Mouse (Mus musculus) heart, adult 2 months (tissue): Measurements from ENCODE around the gene Bahd1. TPM values are rescaled to one million over a fixed set of nuclear protein-coding genes. Genes with fewer than 3 reads are reported as not detected.
A peak's percentile ranks its signal among the peaks of the same experiment; 100 is the strongest.

Source experiments
- DNase-seq, 2 experiments: peaks; one replicate each; pipeline ENCODE4 v3.0.0; 2021
- H3K27ac ChIP-seq: fragments of 200-600 bp; 2 replicates; pipeline ENCODE4 v1.8.1; 2022
- H3K27me3 ChIP-seq: fragments of 200-500 bp; 2 replicates; pipeline ENCODE4 v1.6.1; 2012; ENCODE audit warnings: mild to moderate bottlenecking, low read length, inconsistent platforms, mixed read lengths; ENCODE audit not compliant: control insufficient read depth, insufficient read depth
- H3K36me3 ChIP-seq: fragments of 200-500 bp; 2 replicates; pipeline ENCODE4 v1.6.1; 2012; ENCODE audit warnings: low read length, inconsistent platforms; ENCODE audit not compliant: control insufficient read depth, insufficient read depth
- H3K4me1 ChIP-seq: fragments of 200-500 bp; 2 replicates; pipeline ENCODE4 v1.6.1; 2011; ENCODE audit warnings: low read length; ENCODE audit not compliant: control insufficient read depth, insufficient read depth
- H3K4me3 ChIP-seq: fragments of 200-600 bp; 2 replicates; pipeline ENCODE4 v1.8.1; 2022
- H3K79me2 ChIP-seq: fragments of 200-500 bp; replicated peaks from 2 replicates; pipeline ENCODE4 v1.6.1; 2012; ENCODE audit warnings: mild to moderate bottlenecking, inconsistent platforms, low read length, moderate library complexity, mixed read lengths; ENCODE audit not compliant: control insufficient read depth, insufficient read depth
- H3K9ac ChIP-seq: fragments of 200-500 bp; 2 replicates; pipeline ENCODE4 v1.6.1; 2012; ENCODE audit warnings: low read depth, mild to moderate bottlenecking, control low read depth, inconsistent platforms, low read length, mixed read lengths
- CTCF ChIP-seq: fragments of 200-600 bp; IDR thresholded peaks from 2 replicates; pipeline ENCODE4 v1.8.1; 2022; ENCODE audit warnings: antibody characterized with exemption, mild to moderate bottlenecking, moderate library complexity
- EP300 ChIP-seq: fragments of 200-500 bp; IDR thresholded peaks from 2 replicates; pipeline ENCODE4 v1.6.1; 2011; ENCODE audit warnings: low read depth, low read length, control low read depth; ENCODE audit not compliant: insufficient read depth
- POLR2A ChIP-seq: fragments of 200-500 bp; IDR thresholded peaks from 2 replicates; pipeline ENCODE4 v1.6.1; 2011; ENCODE audit warnings: mild to moderate bottlenecking, low read depth, low read length, control low read depth; ENCODE audit not compliant: insufficient read depth
- WGBS: fragments of 180-500 bp; shearing (Covaris S2); methylation state at CpG from one replicate; pipeline ENCODE4 v1.1.7; 2018; 5-methylcytosine and 5-hydroxymethylcytosine counted together
- intact Hi-C: fragments of 180-260 bp; cut with DNase I; formaldehyde crosslinking; loops from one replicate; pipeline ENCODE4 v1.15.1; 2025
- polyA plus RNA-seq: library from polyadenylated mRNA; depleted of rRNA; stranded (reverse); fragments of >200 nt; gene quantifications from 2 replicates; pipeline ENCODE4 v1.2.3, GENCODE M21; 2012
- total RNA-seq, 2 experiments: library from RNA; stranded (reverse); gene quantifications; 2 replicates each; pipeline ENCODE4 v1.2.3; 2021

Gene Bahd1
- total and polyA plus RNA-seq, 3 experiments = 9.9 to 20.1 (median 14.8) TPM

DNA sequence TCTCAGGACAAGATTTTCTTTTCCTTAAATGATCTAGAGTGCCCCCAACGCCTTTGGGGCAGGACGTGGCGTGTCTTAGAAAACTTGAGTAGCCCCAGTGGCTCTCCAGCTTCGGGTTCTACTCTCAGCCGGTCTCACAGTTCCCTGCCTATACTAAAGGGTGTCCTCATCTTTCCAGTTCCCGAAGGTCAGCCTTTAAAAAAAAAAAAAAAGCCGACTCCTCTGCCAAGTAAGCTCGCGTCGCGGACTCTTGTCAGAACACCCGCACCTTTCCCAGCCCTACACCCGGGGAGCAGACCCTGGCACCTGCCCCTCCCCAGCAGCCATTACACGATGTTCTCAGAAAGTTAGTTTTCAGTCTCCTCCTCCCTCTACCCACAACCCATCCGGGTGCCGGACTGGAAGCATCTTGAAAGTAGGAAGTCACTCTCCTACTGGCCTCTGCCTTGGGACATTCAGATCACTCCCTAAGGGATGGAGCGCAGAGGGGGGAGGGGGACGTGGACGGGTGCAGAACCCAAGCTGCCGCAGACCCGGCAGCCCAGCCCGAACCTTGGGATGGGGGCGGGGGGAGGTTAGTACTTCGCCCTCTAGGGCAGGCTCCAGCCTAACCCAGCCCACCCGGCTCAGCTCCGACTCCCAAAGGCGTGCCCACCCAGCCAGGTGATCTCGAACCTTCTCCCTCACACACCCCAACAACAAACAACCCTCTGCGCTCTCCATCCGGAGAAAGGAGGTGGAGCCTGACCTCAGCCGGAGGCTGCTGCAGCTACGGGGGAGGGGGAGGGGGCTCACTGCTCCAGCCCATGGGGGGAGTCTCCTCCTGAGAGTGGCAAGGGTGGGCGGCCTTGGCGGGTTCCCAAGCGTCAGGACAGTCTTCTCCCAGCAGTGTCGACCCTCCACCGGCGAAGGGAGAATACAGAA is 3.9 kb upstream of the Bahd1 start:
- Histone ChIP-seq H3K36me3 (no peaks in the 10 kb centered on the region), H3K4me3 (peak overlapping the region; percentile 65), H3K27ac (peak overlapping the region; percentile 1), H3K79me2 (no peaks in the 10 kb centered on the region), H3K27me3 (peaks cover 2% of the 10 kb centered on the region; the same call in 1 of the 2 replicates), H3K4me1 (peaks cover 2% of the 10 kb centered on the region), H3K9ac (peak overlapping the region; percentile 73)
- TF ChIP-seq CTCF = no peak
- 0 out of 2 replicates have a peak, but pooled peaks have one; percentile 20 for TF ChIP-seq POLR2A
- intact Hi-C loops = no loop called here
- peak; percentile 61 to 68 for DNase-seq
- WGBS = 3% methylated on average over 38 of the region's 38 CpGs

DNA sequence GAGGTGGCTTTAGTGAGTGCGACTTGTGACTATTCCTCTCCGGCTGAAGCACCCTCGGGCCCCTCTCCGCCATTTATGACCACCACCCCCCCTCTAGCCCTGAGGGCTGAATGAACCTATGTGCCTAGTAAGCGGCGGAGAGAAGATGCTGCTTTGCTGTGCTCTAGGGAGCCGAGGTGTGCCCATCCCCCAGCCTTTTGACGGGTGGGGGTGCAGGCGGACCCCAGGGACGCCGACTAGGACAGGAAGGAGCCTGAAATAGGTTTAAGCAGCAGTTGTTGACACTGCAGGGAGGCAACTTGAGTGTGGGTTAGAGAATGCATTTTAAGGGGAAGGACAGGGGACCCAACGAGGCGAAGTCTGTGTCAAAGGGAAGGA is 3.3 kb upstream of the Bahd1 start:
- Histone ChIP-seq H3K9ac (peak overlapping the region; percentile 73), H3K4me3 (peak overlapping the region; percentile 65), H3K27ac (no peak overlapping the region), H3K79me2 (no peaks in the 10 kb centered on the region), H3K4me1 (peaks cover 2% of the 10 kb centered on the region), H3K36me3 (no peaks in the 10 kb centered on the region), H3K27me3 (peaks cover 2% of the 10 kb centered on the region; the same call in 1 of the 2 replicates)
- DNase-seq = peak; percentile 40
- under 1% methylated on average over 13 of the region's 13 CpGs for WGBS
- intact Hi-C loops = no loop called here
- TF ChIP-seq CTCF = no peak
- no peak for TF ChIP-seq POLR2A
- TF ChIP-seq EP300 = no peak

DNA sequence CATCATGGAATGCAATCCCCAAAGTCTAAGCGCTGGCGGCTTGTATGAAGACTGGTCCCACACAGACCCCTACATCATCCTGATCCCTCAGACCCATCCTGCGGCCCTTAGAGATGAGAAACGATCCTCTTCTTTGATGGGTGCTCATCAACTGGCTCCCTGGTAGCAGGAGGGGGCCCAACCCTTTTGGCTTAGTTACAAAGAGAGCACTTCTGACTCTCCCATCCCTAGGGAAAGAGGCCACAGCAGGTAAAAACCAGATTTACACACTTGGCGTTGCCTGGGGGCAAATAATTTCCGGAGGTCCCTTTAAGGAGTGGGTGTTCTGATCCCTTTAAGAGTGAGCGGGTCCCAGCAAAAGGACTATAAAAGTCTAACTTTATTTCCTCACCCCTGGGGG is 2.8 kb upstream of the Bahd1 start:
- TF ChIP-seq CTCF = no peak
- no peak for TF ChIP-seq POLR2A
- TF ChIP-seq EP300 = no peak
- H3K27me3 ChIP-seq = peaks cover 2% of the 10 kb centered on the region; the same call in 1 of the 2 replicates
- DNase-seq = no peak
- no peak overlapping the region for H3K27ac ChIP-seq
- intact Hi-C loops = no loop called here
- no peak overlapping the region for H3K4me3 ChIP-seq
- 0 out of 2 replicates have a peak, but pooled peaks cover 4% of the 10 kb centered on the region for H3K79me2 ChIP-seq
- WGBS = 20% methylated on average over 7 of the region's 7 CpGs
- no peaks in the 10 kb centered on the region for H3K36me3 ChIP-seq
- peaks cover 2% of the 10 kb centered on the region for H3K4me1 ChIP-seq
- peak overlapping the region; percentile 73; the same call in 1 of the 2 replicates for H3K9ac ChIP-seq

DNA sequence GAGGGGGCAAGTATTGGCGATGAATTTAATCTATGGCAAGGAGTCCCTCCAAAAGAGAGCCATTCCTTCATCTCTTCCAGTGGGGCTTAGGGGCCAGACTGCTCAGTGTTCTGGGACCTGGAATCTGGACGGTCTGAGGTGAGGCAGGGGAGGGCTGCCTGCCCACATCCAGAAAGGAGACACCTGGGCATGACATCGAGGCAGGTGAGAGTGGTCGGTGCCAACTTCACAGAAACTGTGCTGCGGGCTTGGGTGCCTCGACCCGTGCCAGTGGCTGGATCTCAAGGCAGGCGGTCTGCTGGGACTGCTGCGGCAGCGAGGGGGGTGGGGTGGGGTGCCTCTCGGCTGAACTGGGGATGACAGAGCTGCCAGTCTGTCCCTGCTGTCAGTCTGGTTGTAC is 2.4 kb upstream of the Bahd1 start:
- no peak for TF ChIP-seq POLR2A
- no peak for TF ChIP-seq EP300
- TF ChIP-seq CTCF = no peak
- no peak overlapping the region for H3K27ac ChIP-seq
- H3K4me1 ChIP-seq = peaks cover 3% of the 10 kb centered on the region
- H3K9ac ChIP-seq = no peak overlapping the region
- no peak for DNase-seq
- 9% methylated on average over 11 of the region's 11 CpGs for WGBS
- no peak overlapping the region for H3K4me3 ChIP-seq
- intact Hi-C loops = no loop called here
- H3K79me2 ChIP-seq = 0 out of 2 replicates have a peak, but pooled peaks cover 4% of the 10 kb centered on the region
- H3K36me3 ChIP-seq = no peaks in the 10 kb centered on the region
- H3K27me3 ChIP-seq = peaks cover 2% of the 10 kb centered on the region; the same call in 1 of the 2 replicates

DNA sequence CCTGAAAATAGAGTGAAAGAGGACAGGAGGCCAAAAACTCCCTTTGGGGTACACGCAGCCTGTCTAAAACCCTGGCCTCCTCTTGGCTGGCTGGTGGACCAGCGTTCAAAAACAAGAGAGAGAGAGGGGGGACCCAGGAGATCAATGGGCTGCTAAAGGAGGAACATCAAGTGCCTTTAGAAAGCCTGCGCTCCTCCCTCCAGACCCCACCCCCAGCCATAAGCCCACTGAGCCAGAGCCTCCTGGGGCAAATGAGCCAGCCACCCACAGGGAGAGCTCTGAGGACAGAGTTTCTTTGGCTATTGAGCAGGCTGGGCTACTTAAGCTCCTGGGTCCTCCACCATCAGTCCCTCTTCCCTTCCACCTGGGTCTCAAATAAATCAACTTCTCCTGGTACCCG is 1.4 kb upstream of the Bahd1 start:
- intact Hi-C loops = no loop called here

DNA sequence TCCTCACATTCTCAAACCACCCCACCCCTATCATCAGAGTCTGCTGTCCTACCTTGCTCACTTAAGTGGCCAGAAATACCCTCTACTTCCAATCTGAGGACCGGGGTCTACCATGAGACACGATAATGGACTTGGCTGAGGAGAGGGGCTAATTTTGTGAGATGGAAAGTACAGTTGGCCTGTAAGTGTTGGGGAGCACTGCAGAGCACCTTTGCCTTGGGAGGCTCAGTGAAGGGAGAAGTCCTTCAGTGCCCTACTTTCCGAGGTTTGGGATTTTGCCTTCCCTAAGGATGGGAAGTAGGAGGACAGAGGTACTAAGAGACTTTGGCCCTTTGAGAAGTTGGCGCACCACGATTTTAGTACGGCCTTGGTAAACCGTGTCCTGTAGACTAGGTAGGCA is 871 bp upstream of the Bahd1 start:
- 41% methylated on average over 7 of the region's 7 CpGs for WGBS
- intact Hi-C loops = no loop called here
- no peak for DNase-seq
- TF ChIP-seq POLR2A (no peak), CTCF (no peak), EP300 (no peak)
- Histone ChIP-seq H3K4me3 (no peak overlapping the region), H3K27ac (no peak overlapping the region), H3K36me3 (no peaks in the 10 kb centered on the region), H3K9ac (no peak overlapping the region), H3K4me1 (peaks cover 15% of the 10 kb centered on the region), H3K79me2 (0 out of 2 replicates have a peak, but pooled peaks cover 4% of the 10 kb centered on the region), H3K27me3 (peaks cover 2% of the 10 kb centered on the region; the same call in 1 of the 2 replicates)

More for the DNA sequence above, 1.4 kb upstream of the Bahd1 start:
- H3K4me1 ChIP-seq = peaks cover 10% of the 10 kb centered on the region
- no peaks in the 10 kb centered on the region for H3K36me3 ChIP-seq
- 0 out of 2 replicates have a peak, but pooled peaks cover 4% of the 10 kb centered on the region for H3K79me2 ChIP-seq
- DNase-seq = no peak
- H3K9ac ChIP-seq = no peak overlapping the region
- TF ChIP-seq POLR2A (no peak), CTCF (no peak), EP300 (no peak)
- no peak overlapping the region for H3K27ac ChIP-seq
- 49% methylated on average over 4 of the region's 4 CpGs for WGBS
- peaks cover 2% of the 10 kb centered on the region; the same call in 1 of the 2 replicates for H3K27me3 ChIP-seq
- H3K4me3 ChIP-seq = no peak overlapping the region
